9 mouse cellular contexts compared by ENCODE assay signal in the genomic region with DNA sequence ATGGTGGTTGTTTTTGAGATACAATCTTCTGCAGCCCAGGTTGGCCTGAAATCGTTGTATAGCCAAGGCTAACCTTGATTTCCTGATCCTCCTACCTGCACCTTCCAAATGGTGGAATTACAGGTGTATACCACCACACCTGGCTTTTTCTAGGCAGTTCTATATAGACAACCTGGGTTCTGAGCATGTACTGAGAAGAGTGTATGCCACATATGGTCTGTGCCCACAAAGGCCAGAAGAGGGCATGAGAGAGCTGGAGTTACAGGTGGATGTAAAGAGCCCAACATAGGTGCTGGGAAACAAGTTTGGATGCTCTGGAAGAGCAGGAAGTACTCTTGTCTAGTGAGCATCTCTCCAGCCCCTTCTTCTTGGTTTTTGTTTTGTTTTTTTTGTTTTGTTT. TPM values are rescaled to one million over a fixed set of nuclear protein-coding genes. Genes with fewer than 3 reads are reported as not detected.
A peak's percentile ranks its signal among the peaks of the same experiment; 100 is the strongest.
DNase-seq lines count a peak whose midpoint lies in the region; ATAC-seq lines count a peak whose summit lies in the region.
"Had no signal": no experiment of that assay in that cellular context is flagged by ENCODE, and none has a peak within 500 bp of the region (broad histone marks: within the 10 kb centered on the region; RNA-seq: fewer than 3 reads in every experiment).

No protein-coding gene starts in this region.

- H3K4me1 ChIP-seq in midbrain, embryonic 11.5 days (ENCODE audit: control insufficient read depth, insufficient read depth, low read length): peaks cover 4% of the 10 kb centered on the region; the same call in 1 of the 2 replicates
- peaks cover 29% of the 10 kb centered on the region for H3K4me1 ChIP-seq in midbrain, embryonic 10.5 days
- H3K4me1 ChIP-seq in hindbrain, embryonic 12.5 days: peaks cover 20% of the 10 kb centered on the region

- H3K27ac ChIP-seq in midbrain, embryonic 11.5 days (ENCODE audit: low read depth, low read length): no peak overlapping the region
- H3K27ac ChIP-seq in midbrain, embryonic 10.5 days (replicated peaks): no peak overlapping the region
- no peak overlapping the region for H3K27ac ChIP-seq in hindbrain, embryonic 12.5 days
- H3K27ac ChIP-seq: embryonic facial prominence, embryonic 10.5 days had no signal

- no peaks in the 10 kb centered on the region; the same call in 1 of the 2 replicates for H3K27me3 ChIP-seq in midbrain, embryonic 11.5 days (ENCODE audit: control insufficient read depth, insufficient read depth, low read length)
- peaks cover 26% of the 10 kb centered on the region for H3K27me3 ChIP-seq in midbrain, embryonic 10.5 days (ENCODE audit: low read depth, poor library complexity, severe bottlenecking)
- H3K27me3 ChIP-seq in hindbrain, embryonic 12.5 days: peaks cover 9% of the 10 kb centered on the region

- WGBS in midbrain, embryonic 11.5 days: 53% methylated on average over 1 of the region's 1 CpGs
- 47% methylated on average over 1 of the region's 1 CpGs for WGBS in midbrain, embryonic 10.5 days
- 31% methylated on average over 1 of the region's 1 CpGs for WGBS in hindbrain, embryonic 12.5 days

- no peak overlapping the region for H3K9ac ChIP-seq in midbrain, embryonic 11.5 days (ENCODE audit: low read length)
- H3K9ac ChIP-seq in hindbrain, embryonic 12.5 days: no peak overlapping the region

- H3K4me2 ChIP-seq in midbrain, embryonic 11.5 days: no peak overlapping the region
- no peak overlapping the region for H3K4me2 ChIP-seq in hindbrain, embryonic 12.5 days (replicated peaks)

- no peak overlapping the region for H3K4me3 ChIP-seq in midbrain, embryonic 11.5 days (ENCODE audit: low read depth, low read length)
- no peak overlapping the region for H3K4me3 ChIP-seq in midbrain, embryonic 10.5 days
- no peak overlapping the region for H3K4me3 ChIP-seq in hindbrain, embryonic 12.5 days
- H3K4me3 ChIP-seq: embryonic facial prominence, embryonic 10.5 days had no signal

- DNase-seq in adrenal gland, adult (ENCODE audit: inconsistent age in 2 of 2, low spot score in 1 of 2): peak; percentile 34 to 80
- DNase-seq in adrenal gland, postnatal 4 days (ENCODE audit: low spot score in 2 of 2): no peak
- DNase-seq in midbrain, embryonic 11.5 days (ENCODE audit: low spot score, missing footprints): peak; percentile 81
- DNase-seq in midbrain, embryonic 10.5 days (ENCODE audit: low spot score): no peak
- peak; percentile 24 for DNase-seq in kidney, postnatal 14 days
- peak; percentile 38 for DNase-seq in thymus, postnatal 25 days
- no peak for DNase-seq in cerebellum, adult 11-12 months

- no peaks in the 10 kb centered on the region for H3K9me3 ChIP-seq in midbrain, embryonic 11.5 days (ENCODE audit: control insufficient read depth, low read length)
- no peaks in the 10 kb centered on the region for H3K9me3 ChIP-seq in midbrain, embryonic 10.5 days (replicated peaks)
- no peaks in the 10 kb centered on the region for H3K9me3 ChIP-seq in hindbrain, embryonic 12.5 days (replicated peaks)
- H3K9me3 ChIP-seq: embryonic facial prominence, embryonic 10.5 days had no signal

- no peak for ATAC-seq in midbrain, embryonic 11.5 days (ENCODE audit: low FRiP score)
- no peak for ATAC-seq in hindbrain, embryonic 12.5 days (ENCODE audit: low FRiP score)

- H3K36me3 ChIP-seq in midbrain, embryonic 11.5 days (ENCODE audit: control insufficient read depth, insufficient read depth, low read length): no peaks in the 10 kb centered on the region
- H3K36me3 ChIP-seq in midbrain, embryonic 10.5 days: no peaks in the 10 kb centered on the region
- no peaks in the 10 kb centered on the region for H3K36me3 ChIP-seq in hindbrain, embryonic 12.5 days
- H3K36me3 ChIP-seq: embryonic facial prominence, embryonic 10.5 days had no signal

RNA-seq across cellular contexts. Expression of a gene that starts 2.6 kb away (rescaled TPM):
- total RNA-seq in adrenal gland, postnatal 4 days (2021): 1 to 10 TPM; 2.7 to 3.3 TPM
- polyA plus RNA-seq in midbrain, embryonic 11.5 days (2014; fragmentation: Nextera tagmentation; extraction: Ambion mirVana): 0.10 and 0.19 TPM in 2 replicates
- 0.06 and 0.29 TPM in 2 replicates for polyA plus RNA-seq in midbrain, embryonic 10.5 days (2016; fragmentation: Nextera tagmentation; extraction: Ambion mirVana)
- polyA plus RNA-seq in hindbrain, embryonic 12.5 days (2016; fragmentation: Nextera tagmentation; extraction: Ambion mirVana): 0.57 and 0.58 TPM in 2 replicates

RNA-seq across cellular contexts. Expression of a gene that starts 21.9 kb away (rescaled TPM):
- total RNA-seq in adrenal gland, postnatal 4 days (2021): 1 to 10 TPM; 2.4 TPM
- 0.33 and 0.52 TPM in 2 replicates for polyA plus RNA-seq in midbrain, embryonic 11.5 days (2014; fragmentation: Nextera tagmentation; extraction: Ambion mirVana)
- 0.36 and 0.64 TPM in 2 replicates for polyA plus RNA-seq in midbrain, embryonic 10.5 days (2016; fragmentation: Nextera tagmentation; extraction: Ambion mirVana)
- polyA plus RNA-seq in hindbrain, embryonic 12.5 days (2016; fragmentation: Nextera tagmentation; extraction: Ambion mirVana): 0.71 and 1.3 TPM in 2 replicates

RNA-seq across cellular contexts. Expression of a gene that starts 28.9 kb away (rescaled TPM):
- total RNA-seq in adrenal gland, postnatal 4 days (2021): 10 to 100 TPM; 50.1 to 55.1 TPM
- 26.8 and 29.2 TPM in 2 replicates for polyA plus RNA-seq in midbrain, embryonic 11.5 days (2014; fragmentation: Nextera tagmentation; extraction: Ambion mirVana)
- 50.6 and 57.3 TPM in 2 replicates for polyA plus RNA-seq in midbrain, embryonic 10.5 days (2016; fragmentation: Nextera tagmentation; extraction: Ambion mirVana)
- 48.2 and 55.0 TPM in 2 replicates for polyA plus RNA-seq in hindbrain, embryonic 12.5 days (2016; fragmentation: Nextera tagmentation; extraction: Ambion mirVana)

RNA-seq across cellular contexts. Expression of a gene that starts 32.0 kb away (rescaled TPM):
- total RNA-seq in adrenal gland, postnatal 4 days (2021): under 1 TPM; 0.23 to 0.25 TPM
- polyA plus RNA-seq in midbrain, embryonic 11.5 days (2014; fragmentation: Nextera tagmentation; extraction: Ambion mirVana): 0.04 TPM in 2 replicates
- polyA plus RNA-seq in midbrain, embryonic 10.5 days (2016; fragmentation: Nextera tagmentation; extraction: Ambion mirVana): 0.15 and 0.21 TPM in 2 replicates
- 0.31 and 0.36 TPM in 2 replicates for polyA plus RNA-seq in hindbrain, embryonic 12.5 days (2016; fragmentation: Nextera tagmentation; extraction: Ambion mirVana)

RNA-seq across cellular contexts. Expression of a gene that starts 32.1 kb away (rescaled TPM):
- 10 to 100 TPM; 53.7 to 61.7 TPM for total RNA-seq in adrenal gland, postnatal 4 days (2021)
- polyA plus RNA-seq in midbrain, embryonic 11.5 days (2014; fragmentation: Nextera tagmentation; extraction: Ambion mirVana): 43.9 and 46.7 TPM in 2 replicates
- 38.5 and 40.8 TPM in 2 replicates for polyA plus RNA-seq in midbrain, embryonic 10.5 days (2016; fragmentation: Nextera tagmentation; extraction: Ambion mirVana)
- 40.8 and 48.2 TPM in 2 replicates for polyA plus RNA-seq in hindbrain, embryonic 12.5 days (2016; fragmentation: Nextera tagmentation; extraction: Ambion mirVana)

Comparison
In these comparisons a context has a peak if more than half of its experiments do, and no peak if none do; other contexts are left out.
1. DNase-seq: peak in adrenal gland, adult (2 of 2), midbrain, embryonic 11.5 days (single experiment), kidney, postnatal 14 days (single experiment) and thymus, postnatal 25 days (single experiment); none in adrenal gland, postnatal 4 days (0 of 2), midbrain, embryonic 10.5 days (single experiment) and cerebellum, adult 11-12 months (single experiment).